Mouse (Mus musculus) regulatory T cell (primary cell): ENCODE data around the gene Prpf4.

Source experiments
- in situ Hi-C: fragments of 300-600 bp; cut with MboI, MseI; formaldehyde crosslinking; loops from one replicate; pipeline ENCODE4 v1.15.1; 2025; ENCODE audit warnings: high pct_unique_total_duplicates

Prpf4 gene

DNA sequence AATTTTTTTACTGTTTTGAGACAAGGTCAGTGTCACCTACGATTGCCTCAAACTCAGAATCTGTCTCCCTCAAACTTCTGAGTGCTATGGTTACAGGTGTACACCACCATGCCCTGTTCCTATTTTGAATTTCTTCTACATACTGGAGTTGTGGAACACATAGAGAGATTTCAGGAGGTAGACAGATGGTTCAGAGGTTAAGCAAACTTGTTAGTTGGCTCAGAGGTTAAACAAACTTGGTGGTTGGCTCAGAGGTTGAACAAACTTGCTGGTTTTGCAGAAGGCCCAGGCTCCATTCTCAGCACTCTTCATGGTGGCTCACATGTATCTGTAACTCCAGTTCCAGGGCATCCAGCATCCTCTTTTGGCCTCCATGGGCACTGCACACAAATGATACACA, 24.4 kb upstream of the Prpf4 start:
- in situ Hi-C loops: no loop called here

DNA sequence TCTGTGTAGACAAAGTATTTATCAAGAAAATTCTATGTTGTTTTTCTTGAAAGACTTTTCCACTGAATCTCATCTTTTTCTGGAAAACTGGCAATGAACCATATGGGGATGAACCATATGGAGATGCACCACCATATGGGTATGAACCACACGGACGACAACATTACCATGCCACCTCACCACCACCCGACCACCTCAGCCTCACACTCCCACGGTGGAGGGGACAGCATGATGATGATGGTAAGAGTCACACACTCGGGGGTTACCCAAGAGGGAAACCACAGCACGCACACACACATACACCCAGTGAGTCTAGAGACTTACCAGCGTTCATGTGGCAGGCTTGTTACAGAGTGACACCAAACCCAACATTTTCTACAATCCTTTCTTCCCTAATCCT, 23.2 kb upstream of the Prpf4 start:
- in situ Hi-C loops: no loop called here

DNA sequence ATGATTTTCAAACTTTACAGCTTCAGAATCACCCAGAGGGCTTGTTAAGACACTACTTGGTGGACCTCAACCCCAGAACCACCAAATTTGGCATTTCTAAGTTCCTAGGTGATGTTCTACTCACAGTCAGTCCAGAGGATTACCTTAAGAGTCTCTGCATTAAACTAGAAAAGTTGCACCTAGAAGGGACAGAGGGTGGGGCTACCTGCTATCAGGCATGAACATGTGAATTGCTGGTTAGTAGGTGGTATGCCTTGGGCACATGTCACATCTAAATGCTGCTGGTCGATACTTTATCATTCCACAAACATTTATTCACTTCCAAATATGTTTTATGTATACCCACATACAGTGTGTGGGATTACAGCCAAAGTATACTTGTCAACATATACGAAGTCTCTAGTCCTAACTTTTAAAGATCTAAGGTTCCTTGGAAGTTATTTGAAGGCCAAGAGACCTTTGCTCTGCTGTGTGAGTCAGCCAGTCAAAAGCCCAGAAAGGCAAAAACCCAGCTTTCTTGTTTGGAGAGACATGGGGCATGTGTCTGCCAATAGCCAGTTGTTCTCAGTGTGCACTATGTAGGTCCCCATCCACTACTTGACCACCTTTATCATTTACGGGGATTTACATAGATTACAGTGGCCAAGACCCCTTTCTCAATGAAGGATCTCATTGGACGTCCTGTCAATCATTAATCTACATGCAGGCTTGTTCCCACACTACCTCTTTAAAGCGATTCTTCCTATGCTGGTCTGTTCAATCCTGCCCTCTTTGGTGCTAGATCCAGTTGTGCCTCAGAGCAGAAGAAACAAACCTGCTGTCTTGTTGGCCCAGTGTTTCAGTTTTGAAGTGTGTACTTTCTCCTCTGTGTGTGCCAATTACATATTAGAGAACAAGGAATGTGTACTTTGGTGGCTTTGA, 18.7 kb upstream of the Prpf4 start:
- in situ Hi-C loops: no loop called here

DNA sequence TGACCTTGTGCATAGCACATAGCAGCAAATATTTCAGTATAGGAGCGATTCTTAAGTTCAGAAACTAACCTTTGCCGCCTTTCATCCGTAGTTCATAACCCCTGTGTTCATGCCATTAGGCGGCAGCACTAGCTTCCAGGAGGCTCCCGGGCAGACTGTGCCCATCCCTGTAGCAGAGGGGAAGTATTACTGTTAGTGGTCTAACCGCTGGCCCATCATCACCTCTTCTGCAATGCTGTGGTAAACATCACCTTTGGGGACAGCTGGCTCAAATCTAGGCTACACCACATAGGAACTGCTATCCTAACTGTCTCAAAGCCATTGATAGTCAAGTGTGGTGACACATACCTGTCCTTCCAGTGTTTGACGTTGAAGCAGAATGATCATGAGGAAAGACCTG, 16.7 kb upstream of the Prpf4 start:
- in situ Hi-C loops: no loop called here

DNA sequence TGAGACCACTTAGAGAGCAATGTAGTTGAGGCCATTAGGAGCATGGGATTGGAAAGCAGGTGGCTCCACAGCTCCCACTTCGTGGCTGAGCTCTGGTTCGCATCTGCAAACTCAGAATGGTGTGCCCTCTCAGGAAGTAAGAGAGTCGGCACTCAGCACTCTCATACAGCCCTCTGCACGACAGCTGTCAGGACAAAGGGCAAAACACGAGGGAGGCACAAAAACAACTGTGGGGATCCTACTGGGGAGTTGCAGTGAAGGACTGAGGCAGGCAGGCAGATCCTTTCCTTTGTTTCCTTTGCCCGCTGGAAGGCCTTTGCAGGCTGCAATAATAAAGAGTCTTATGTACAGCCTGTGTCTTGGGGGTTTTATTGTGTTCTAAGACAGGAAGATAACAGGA, 15.1 kb upstream of the Prpf4 start:
- in situ Hi-C loops: no loop called here

DNA sequence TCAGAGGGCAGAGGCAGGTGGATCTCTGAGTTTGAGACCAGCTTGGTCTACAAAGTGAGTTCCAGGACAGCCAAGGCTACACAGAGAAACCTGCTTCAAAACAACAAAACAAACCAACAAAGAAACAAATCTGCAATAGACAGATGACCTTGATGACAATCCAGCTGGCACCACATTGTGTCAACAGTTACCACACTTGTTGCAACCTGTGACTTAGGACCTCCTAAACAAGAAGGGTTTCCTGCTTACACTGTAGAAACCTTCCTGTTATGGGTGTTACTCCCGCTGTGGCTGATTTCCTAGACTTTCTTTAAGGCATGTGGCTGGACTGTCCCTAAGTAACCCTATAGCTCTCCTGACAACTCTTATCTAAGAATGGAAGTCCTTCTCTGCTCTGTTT, 12.8 kb upstream of the Prpf4 start:
- in situ Hi-C loops: no loop called here

DNA sequence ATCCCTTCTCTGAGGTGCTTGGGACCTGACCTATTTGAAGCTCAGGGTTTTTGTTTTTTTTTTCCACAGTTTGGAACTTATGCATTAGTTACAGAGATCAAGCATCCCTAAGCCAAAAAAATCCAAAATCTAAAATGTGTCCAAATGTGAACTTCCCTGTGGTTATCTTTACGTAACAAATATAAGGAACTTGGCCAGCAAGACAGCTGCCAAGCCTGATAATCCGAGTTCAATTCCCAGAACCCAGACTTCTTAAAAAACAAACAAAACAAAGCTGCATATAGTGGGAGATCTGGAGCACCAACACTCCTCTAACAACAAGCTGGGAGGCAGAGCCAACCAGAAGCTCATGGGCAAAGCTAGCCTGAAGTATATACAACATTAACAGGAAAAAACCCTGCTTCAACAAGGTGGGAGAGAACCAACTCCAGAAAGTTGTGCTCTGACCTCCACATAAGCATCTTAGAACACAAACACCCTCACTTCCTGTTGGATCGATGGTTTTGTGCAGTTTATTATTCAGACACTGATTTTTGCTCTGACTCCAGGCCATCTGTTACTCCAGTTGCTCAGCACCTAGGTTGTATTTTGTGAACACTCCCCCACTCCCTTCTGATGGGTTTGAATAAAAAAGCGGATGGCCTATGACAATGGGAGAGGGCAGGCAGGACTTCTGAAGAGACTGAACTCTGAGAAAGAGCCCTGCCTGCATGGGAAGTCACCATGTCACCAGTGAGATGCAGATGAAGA, 10.8 kb upstream of the Prpf4 start:
- in situ Hi-C loops: no loop called here

DNA sequence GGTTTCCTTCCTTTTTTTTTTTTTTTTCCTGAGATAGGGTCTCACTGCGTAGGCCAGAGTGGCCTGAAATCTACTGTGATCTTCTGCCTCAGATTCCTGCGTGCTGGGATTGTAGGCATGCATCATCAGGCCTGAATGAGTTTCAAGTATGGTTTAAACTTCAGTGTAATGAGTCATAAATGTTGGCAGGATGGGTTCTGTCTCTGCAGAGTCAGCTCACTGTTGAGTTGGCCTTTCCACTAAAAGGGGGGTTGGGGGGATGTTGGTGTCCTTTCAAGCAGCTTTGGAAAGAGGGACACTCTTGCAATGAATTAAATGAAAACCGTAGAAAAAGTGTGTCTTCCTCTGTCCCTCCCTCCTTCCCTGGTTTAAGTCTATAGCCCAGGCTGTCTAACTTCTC, 9.6 kb upstream of the Prpf4 start:
- in situ Hi-C loops: no loop called here

DNA sequence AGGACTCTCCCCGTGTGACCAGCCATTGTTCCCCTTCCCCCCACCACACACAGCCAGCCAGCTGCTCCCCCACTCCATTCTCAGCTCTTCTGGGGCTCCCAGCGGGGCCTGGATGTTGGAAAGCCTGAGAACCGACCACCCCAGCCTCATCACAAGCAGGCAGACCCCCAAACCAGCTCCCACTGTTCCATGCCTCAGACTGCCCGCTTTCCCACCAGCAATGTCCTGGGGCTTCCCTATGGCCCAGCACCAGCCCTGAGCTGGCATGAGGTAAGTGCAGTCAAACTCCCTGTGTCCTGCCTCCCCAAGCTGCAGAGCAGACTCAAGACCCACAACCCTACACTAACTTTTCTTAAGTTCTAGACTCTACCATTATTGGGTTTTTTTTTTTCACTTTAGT, 2.5 kb upstream of the Prpf4 start:
- in situ Hi-C loops: loop anchor here (5.0 kb wide), 1 partner anchor 44 kb away; the partner anchor contains the start of genes Fkbp15 and Slc31a1

DNA sequence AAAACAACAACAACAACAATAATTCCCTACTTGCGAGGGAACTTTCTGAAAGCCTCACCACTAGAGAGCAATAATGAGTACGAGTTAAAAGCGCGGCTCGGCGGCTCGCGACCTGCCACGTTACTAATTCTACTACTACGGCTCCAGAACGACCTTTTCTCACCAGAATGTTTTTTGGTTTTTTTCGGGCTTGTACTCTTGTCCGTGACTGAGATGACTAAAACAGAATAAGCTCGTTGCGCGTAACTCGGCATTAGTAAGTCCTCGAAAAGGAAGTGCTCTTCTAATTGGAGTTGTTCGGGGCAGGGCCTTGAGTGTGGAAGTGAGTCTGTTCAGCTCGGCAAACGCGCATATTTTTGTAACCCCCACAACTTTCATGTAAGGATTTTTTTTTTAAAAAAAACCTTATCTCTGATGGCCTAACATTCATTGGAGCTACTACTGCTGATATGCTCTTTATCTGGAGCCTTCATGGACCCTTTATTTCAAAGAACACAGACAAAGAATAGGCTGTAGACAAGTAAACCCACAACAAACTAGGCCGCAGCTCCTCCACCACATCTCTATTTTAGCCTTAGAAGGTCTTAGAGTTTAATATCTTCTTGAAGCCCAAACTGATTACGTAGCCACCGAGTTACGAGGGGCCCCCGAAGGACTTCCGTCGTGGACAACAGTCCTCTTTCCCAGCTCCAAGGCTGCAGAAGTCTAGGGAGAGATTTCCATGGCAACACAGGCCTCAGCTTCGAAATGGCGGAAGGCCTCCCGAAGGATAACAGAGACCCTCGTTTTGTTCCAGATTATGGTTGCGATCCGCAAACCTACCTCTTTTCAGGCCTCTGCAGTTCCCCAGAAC, 641 bp upstream of the Prpf4 start:
- in situ Hi-C loops: loop anchor here (5.0 kb wide), 1 partner anchor 46 kb away; the partner anchor contains the start of genes Fkbp15 and Slc31a1

DNA sequence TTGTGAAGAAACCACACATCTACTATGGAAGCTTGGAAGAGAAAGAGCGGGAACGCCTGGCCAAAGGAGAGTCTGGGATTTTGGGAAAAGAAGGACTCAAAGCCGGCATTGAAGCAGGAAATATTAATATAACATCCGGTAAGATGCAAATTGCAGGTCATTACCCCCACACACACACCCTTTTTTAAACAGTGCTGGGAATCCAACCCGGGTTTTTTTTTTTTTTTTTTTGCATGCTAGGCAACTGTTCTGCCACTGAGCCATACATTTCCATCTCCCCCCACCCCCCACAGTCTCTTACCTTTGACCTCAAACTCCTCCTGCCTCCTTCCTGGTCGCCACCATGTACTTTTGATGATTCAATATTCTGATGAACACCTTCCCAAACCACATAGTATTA, 1.0 kb downstream of the Prpf4 start:
- in situ Hi-C loops: loop anchor here (5.0 kb wide), 1 partner anchor 47 kb away; the partner anchor contains the start of genes Fkbp15 and Slc31a1

DNA sequence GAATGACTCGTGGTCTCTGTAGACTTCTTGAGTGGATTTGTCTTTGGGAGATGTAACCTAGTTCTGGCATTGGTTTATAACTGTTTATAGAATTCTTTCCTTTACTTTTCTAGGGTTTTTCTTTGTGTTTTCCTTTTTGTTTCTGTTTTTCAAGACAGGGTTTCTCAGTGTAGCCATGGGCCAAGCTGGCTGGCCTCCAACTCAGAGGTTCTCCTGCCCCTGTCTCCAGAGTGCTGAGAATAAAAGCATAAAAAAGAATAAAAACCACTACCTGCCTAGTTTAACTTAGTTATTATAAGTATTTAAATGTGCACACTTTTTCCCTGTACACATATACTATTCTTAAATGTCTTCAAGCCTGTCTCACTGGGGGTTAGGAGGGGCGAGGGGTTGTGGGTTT, 1.7 kb downstream of the Prpf4 start:
- in situ Hi-C loops: no loop called here

DNA sequence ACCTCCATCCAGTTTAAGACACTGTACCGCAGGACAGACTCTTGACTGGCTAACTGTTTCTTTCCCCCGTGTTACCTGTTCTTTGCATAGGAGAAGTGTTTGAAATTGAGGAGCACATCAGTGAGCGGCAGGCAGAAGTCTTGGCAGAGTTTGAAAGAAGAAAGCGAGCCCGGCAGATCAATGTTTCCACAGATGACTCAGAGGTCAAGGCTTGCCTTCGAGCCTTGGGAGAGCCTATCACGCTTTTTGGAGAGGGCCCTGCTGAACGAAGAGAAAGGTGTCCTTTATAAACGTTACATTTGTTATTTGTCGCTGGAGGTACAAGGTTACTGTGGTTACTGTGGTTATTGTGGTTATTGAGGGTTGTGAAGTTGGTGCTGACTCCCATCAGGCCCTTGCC, 3.0 kb downstream of the Prpf4 start:
- in situ Hi-C loops: no loop called here

DNA sequence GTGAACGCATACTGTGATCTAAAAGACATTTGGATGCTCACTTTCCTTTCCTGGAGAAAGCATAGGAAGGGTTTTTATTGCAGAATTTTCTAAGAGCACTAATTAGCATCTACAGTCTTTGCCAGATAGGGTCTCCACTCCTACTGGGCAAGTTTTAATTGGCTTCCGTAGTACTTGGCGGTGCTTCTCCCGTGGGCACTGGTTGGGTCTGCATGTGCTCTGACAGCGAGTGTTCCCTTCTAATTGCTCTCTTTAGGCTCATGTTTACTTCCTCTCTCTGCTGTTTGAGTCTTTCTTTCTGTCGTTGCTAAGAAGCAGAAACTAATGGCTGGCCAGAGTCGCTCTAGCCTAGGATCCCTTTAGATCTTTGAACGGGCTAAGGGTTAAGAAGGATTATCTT, 9.9 kb downstream of the Prpf4 start:
- in situ Hi-C loops: loop anchor here (5.0 kb wide), 1 partner anchor 99 kb away; the partner anchor contains the start of gene Alad

DNA sequence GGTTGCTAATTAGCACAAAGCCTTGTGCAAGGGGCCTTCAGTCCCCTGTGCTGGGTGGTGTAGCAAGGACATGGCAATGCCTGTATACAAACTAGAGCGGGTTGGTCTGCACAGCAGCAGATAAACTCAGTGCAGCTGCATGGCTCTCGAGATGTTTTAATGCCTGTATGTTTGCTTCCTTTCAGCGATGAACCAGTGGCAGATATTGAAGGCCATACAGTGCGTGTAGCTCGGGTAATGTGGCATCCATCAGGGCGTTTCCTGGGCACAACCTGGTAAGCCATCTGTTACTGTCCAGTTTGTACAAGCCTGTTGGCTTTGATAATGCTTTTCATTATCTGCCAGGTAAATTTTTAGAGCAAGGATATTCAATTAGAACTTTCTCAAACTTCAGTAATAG, 10.5 kb downstream of the Prpf4 start:
- in situ Hi-C loops: loop anchor here (5.0 kb wide), 1 partner anchor 98 kb away; the partner anchor contains the start of gene Alad

DNA sequence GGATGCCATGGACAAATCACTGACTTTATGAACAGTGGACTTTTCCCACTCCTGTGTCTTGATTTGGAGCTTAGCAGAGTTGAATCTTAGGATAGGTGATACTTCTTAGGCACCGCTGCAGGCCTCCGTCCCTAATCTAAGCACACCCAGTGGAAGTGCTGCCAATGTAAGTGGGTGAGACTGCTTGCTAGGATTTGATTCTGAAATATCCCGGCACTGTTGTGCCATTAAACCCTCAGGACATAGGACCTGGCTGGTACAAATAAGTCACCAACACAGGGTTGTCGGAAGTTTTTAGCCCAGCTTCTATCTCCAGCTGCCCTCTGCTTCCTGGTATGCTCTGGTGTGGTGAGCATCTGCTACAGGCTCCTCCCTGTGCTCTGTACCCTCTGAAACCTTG, 17.3 kb downstream of the Prpf4 start:
- in situ Hi-C loops: no loop called here

DNA sequence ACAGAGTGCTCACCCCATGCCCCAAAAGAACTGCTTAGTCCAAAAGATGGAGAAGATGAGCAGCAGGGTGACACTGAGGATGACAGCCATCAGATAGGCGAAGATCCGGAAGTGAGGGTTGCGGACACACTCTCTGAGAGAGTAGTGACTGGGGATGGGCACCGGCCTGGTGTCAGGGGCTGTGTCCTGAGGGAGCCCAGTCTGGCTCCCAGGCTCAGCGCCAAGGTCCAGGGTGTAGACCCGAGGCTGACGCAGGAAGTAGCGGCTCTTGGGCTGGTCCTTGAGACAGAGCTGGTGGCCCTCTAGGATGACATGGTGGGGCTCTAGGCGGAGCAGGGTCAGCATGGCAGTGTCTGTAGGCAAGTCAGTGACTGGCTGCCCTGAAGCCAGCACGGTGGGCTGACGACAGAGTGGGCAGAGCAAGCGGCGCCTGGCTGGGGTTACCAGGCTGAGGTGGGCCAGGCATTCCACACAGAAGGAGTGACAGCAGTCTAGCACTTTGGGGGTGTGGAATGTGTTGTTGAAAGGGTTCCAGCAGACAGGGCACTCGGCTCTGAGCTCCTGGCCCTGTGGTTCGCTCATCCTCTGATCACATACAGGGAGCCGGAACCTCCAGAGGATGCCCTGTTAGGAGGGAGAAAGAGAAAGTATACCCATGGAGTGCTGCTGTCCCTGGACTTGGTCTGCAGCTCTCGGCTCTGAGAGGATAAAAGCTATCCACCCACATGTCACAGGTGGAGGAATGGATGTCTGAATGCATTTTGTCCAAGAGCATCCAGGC, 19.6 kb downstream of the Prpf4 start:
- in situ Hi-C loops: no loop called here

DNA sequence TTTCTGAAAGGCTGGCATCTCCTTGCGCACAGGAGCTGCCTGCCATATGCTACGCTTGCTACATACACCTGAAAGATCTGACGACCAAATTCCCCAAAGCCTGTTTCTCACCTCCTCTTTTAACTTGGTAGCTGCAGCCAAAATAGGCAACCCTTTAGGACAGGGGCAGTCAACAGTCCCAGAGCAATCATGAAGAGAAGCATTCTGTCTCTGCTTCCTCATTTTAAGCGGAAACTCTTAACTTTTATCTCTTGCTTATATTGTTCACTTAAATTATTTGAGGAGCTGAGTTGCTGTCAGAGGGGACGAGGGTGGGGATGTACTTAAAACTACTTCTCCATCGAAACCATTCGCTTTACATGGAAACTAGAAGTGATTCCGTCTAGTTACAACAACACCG, 21.0 kb downstream of the Prpf4 start:
- in situ Hi-C loops: no loop called here

DNA sequence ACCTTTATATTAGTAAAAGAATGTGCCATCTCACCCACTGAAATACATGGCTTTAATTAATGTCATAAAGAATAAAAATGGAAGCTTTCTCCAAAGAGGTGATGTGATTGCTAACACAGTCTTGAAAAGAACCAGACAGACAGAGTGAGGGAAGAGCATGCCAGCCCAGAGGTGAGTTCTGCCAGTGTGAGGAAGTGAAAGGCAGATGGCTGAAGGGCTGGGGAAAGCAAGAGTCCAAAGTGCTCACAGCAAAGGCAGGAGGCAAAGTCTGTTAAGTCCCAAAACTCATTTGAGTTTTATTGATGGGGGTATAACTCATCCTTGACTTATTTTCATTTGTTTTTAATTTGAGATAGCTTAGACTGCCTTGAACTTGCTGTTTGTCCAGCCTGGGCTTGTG, 22.1 kb downstream of the Prpf4 start:
- in situ Hi-C loops: no loop called here

DNA sequence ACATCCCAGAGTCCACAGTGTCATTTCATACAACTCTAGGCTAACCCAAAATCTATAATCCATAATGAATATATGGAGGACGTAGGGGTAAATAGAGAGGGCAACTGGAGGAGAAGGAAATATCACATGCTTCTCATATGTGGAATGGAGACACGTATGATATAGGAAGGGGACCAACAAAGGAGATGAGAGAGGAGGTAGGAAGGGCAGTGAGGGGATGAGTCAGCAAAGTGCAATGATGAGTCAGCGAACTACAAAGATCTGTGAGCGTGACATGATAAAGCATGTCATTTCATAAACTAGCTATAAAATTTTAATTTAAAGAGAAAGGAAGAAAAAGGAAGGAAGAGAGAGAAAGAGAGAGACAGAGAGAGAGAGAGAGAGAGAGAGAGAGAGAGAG, 22.9 kb downstream of the Prpf4 start:
- in situ Hi-C loops: no loop called here
